Mouse (Mus musculus) kidney, adult 8-10 months (tissue): ENCODE measurements around the gene Gpsm2.

ENCODE experiments used
- DNase-seq, 2 experiments: peaks; one replicate each; pipeline ENCODE4 v3.0.0; 2022

Gpsm2 gene

DNA sequence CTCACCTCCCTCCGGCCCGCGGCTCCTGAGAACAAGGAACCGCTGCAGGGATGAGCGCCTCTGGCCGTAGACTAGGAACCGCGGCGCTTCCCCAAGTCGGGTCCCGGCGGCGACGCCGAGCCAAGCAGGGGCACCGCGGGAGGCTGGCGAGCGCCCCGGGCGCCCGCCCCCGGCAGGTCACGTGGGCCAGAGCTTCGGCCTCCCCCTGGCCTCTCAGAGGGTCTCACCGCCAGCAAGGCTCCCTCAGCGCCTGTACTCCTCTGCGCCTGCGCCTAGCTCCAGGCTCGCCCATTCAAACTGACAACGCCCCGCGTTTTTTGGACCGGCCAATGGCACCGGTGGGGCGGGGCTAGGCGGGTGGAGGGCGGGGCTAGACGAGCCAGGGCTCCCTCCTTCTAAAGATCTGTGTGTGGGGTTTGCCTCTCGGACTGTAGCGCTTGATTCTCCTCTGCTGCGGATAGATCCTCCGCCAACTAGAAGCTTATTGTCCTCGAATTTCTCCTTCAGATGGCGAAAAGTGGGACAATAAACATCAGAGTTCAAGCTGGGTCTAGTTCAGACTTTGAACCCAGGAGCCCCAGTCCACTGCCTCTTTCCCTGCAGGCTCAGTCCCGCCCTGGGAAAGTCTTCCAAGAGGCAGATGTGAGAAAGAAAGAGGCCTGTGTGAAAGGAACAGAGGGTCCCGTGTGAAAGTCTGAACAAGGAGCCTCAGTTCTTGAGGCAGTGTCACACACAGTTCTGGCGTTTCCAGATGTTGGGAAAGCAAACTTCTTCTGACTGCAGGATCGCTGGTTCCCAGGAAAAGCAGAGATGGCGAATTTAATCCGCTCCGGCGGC is at the start of gene Gpsm2:
TSS of gene Gpsm2 (minus strand) at position 274 of the 837 bp plus-strand sequence.
- peak; percentile 92 to 94 for DNase-seq

- DNase-seq: peak; percentile 47 to 57
These were observed 48.7 kb upstream of the Gpsm2 start for GRCm38 (mm10) chr3:108770725-108771368.

GRCm38 (mm10) chr3:108769547-108769946 is 47.4 kb upstream of the Gpsm2 start:
- DNase-seq: no peak

DNA sequence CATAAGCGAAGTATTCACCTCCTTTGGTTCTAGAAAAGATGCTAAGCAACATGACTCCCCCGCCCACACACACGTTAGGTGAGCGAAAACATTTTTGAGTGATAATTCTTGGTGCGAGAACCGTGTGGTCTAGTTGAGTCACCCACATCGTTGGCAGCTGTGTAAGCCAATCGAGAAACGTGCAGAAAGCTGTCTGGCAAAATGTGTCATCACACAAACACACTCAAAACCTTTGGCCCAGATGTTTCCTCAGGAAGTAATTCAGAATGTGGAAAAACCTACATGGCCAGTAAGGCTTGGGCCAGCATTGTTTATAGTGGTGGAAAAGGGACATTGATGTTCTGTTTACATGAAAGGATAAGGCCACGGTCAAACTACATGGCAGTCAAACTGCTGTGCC is 45.3 kb upstream of the Gpsm2 start:
- no peak for DNase-seq

DNA sequence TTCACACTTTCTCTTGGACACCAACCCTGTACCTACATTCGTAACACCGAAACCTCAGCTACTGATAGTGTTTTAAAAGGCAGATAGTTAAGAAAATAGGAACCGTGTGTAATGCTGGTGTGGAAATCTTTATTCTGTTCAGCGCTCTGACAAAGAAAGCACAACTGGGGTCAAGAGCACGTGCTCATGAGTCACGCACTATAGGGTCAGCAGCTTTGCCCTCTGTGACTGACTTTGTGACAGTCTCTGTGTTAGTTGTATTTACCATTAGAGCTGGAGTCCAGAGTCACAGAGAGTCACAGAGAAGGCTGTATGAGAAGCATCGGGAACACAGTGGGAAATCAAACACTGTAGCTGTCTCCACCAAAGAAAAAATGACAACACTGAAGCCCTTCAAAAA is 44.8 kb upstream of the Gpsm2 start:
- DNase-seq: no peak

GRCm38 (mm10) chr3:108765476-108765875 is 43.4 kb upstream of the Gpsm2 start:
- DNase-seq: no peak

GRCm38 (mm10) chr3:108764976-108765375 is 42.9 kb upstream of the Gpsm2 start:
- DNase-seq: no peak

DNA sequence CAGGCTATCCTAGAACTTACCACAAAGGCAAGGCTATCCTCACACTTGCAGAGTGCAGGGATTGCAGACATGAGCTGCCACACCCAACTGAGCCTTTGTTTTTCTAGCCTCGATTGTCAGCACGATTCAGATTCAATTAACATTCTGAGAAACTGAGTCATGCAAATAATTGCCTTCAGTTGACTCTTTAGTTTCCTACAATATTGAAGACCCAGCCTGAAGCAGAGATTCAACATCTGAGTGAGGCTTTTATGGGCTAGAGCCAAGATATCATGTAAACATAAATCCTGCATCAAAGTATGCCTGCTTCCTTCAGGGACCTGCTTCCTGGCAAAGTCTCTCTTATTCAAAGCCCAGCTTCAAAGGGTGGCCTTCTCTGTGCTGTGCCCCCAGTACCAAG is 41.6 kb upstream of the Gpsm2 start:
- DNase-seq: no peak

DNA sequence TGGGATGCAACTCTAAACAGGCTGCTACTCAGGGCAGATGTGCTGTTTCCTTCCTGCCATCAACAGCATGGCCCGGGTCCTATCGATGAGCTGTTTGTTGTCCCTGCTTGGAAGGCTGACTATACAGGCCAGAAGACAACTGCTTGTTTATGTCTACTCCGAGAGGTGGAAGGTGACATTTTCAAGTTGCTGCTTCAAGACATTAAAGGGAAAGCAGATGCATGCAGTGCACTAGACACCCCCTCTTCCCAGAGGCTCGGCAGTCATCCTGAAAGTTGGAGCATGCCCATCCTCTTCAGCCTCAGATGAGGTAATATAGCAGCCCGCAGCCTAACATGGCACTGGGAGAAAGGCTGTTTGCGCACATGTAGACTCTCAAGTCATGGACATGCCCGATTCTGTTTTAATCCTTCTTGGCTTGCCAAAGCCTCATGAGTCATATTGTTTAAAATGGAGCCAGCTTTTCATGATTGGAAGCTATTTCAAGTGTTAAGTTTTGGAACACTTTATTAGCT is 40.5 kb upstream of the Gpsm2 start:
- no peak for DNase-seq

DNA sequence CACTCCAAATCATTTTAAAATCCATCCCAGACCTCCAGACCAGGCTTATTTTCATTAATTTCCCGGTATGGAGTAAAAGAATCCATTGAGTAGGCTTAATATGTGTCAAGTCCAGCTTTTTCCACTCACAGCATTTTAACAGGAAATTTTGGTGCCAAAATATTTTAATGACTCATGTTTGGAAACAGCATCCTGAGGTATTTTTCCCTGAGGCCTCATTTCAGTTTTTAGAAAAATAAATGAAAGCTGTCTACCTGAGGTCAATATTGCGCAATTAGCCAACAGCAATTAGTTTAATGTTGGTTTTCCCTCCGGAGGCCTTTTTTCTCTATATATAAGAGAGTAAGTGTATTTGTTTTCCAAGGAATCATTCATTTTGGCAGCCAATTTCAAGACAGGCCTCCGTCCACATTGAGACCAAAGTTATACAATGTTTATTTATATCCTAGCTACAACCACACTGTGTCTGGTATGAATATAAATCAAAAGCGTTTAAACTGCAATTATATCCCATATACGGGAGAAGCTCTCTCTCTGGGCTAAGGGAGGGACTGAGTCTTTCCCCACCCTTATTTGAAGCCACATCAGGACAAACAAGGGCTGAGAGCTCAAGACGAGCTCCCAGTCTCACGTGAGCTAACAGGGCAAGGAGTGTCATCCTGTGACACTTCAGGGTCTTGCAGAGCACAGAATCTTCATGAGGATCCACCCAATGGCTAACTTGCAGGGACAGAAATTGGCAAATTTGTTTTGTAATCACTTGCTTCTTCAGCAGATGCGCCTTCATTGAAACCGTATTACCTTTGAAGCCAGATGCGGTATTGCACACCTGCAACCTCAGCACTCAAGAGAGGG is 37.7 kb upstream of the Gpsm2 start:
- DNase-seq: no peak

DNA sequence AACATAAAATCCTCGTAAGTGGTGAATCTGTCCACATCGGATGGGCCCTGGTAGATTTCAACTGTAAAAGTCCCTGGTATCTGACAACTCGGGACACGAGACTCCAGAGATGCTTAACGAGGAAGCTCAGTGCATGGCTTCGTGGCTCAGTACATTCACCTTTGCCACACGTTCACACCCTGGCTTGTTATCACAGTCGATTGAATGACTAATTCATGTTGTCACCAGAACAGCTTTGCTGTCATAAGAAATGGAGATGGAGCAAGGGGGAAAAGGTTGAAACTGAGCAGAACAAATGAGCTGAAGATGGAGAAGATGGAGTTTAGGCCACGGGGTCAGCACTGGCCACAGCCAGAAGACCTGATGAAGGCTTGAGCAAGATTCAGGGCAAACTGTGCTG is 35.5 kb upstream of the Gpsm2 start:
- DNase-seq: no peak

DNA sequence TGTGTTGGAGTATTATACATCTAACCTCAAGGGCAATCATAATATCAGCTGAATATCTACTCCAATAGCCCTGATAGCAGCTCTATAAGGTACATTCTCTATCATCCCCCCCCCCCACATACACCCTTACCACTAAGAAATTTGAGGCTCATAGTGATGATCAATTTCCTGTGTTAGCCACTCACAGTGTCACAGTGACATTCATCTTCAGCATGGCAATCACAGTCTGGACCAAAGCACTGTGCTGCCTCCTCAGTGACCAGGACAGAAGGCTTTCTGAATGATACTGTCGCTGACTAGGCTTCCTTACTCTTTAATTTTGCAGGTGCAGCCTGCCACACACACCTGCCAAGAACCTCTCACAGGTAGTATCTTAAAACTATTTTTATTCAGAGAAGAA is 34.0 kb upstream of the Gpsm2 start:
- DNase-seq: no peak

DNA sequence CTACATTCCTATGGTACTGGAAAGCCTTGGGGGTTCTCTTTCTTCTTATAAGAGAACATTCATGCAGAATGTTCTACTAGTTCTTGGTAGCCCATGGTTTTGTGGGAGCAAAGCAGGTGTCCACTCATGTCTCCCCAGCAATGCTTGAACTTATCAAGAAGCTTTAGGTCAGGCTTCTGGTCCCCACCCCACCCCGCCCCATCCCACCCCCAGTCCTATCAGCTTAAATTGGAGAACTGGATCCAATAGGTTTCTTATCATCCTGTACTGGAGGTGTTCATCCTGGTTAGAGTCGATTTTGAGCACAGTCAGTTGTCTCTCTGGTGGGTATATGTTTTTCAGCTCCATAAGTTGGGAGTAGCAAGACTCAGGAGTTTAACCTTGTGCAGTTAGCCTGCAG is 33.4 kb upstream of the Gpsm2 start:
- no peak for DNase-seq

DNA sequence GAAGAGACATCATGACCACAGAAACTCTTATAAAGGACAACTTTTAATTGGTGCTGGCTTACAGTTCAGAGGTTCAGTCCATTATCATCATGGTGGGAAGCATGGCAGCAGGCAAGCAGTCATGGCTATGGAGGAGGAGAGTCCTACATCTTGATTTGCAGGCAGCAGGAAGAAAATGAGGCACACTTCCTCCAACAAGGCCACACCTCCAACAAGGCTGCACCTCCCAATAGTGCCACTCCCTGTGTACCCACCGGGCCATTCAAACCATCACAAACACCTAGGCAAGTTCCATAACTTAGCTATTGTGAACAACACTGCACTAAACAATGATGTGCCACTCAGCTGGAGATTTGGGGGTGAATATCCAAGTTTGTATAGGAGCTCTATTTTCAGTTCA is 32.4 kb upstream of the Gpsm2 start:
- no peak for DNase-seq

GRCm38 (mm10) chr3:108751691-108752090 is 29.6 kb upstream of the Gpsm2 start:
- DNase-seq: no peak

- no peak for DNase-seq
These were observed 29.0 kb upstream of the Gpsm2 start for GRCm38 (mm10) chr3:108751061-108751460.

- DNase-seq: no peak
These were observed 22.0 kb upstream of the Gpsm2 start for GRCm38 (mm10) chr3:108744060-108744459.

DNA sequence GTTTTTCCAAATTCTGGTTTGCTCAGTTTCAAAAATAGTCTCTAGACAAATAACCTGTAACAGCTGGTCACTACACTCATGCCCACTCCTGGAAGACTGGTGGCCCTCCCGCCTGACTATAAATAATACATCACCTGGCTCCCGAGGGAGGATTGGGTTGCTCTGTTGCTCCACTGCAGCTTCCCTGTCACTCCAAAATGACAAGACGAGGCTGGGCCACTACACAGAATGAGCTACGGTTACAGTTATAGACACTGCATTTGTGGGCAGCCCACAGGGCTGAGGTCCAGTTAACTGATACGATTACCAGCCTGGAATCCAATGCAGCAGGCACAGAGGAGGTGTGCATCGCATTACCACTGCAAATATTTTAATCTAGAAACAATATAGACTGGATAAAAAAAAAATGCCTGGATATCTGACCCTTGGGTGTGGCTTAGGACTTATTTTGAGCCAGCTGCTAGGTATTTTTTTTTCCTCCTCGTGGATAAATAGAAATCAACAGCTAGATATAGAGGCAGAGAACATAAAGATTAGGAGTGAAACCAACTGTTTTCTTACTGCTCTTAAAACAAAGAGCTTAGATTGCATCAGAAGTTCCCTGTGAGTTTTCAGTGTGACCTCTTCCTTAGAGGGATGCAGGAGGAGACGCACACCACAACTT is 17.1 kb upstream of the Gpsm2 start, which contains the start of gene Aknad1:
TSS of gene Aknad1 (plus strand) at position 614 of the 664 bp plus-strand sequence.
- DNase-seq: no peak

- DNase-seq: no peak
These were observed 15.7 kb upstream of the Gpsm2 start for GRCm38 (mm10) chr3:108737761-108738160.

DNA sequence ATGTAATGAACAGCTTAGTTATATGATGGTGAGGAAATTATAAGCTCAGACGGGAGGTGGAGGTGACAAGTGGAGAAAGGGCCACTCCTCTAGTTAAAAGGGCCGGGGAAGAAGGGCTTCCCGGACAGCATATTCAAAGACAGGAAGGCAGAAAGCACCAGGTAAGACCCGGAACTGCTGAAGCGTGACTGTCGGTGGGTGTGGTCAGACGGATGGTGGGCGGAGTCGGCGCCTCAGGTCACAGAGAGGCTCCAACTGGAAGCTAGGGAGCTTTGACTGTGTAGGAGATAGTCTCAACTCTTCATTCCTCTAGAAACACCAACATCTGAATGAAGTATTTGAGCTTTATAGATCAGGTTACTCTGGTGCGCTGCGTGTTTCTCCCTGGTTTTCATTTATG is 8.2 kb upstream of the Gpsm2 start:
- DNase-seq: no peak

- DNase-seq: no peak
These were observed 5.7 kb upstream of the Gpsm2 start for GRCm38 (mm10) chr3:108727776-108728175.

DNA sequence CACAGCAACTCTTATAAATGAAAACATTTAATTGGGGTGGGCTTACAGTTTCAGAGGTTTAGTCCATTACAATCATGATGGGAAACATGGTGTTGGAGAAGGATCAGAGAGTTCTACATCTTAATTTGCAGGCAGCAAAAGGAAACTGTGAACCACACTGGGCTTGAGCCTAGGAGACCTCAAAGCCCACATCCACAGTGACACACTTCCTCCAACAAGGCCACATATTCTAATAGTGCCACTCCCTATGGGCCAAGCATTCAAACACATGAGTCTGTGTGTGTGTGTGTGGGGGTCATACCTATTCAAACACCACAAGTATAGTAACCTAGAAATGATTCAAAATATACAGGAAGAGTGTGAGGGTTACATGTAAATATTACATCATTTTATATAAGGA is 5.2 kb upstream of the Gpsm2 start:
- DNase-seq: no peak

DNA sequence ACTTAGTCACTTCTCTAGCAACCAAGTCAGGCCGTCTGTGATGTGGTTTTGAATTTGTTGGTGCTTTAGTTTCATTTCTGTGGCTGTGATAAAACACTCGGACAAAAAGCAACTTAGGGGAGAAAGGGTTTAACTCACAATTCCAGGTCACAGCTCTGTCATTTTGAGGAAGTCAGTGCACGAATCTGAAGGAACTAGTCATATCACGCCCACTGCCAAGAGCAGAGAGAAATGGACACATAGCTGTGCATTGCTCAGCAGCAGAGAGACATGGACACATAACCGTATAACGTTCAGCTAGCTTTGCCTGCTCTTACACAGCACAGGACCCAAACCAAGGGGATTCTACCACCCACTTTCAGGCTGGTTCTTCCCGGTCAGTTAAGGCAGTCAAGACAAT is 4.3 kb upstream of the Gpsm2 start:
- no peak for DNase-seq
